Comparison of ENCODE assay signal across 8 mouse cellular contexts in the genomic region with DNA sequence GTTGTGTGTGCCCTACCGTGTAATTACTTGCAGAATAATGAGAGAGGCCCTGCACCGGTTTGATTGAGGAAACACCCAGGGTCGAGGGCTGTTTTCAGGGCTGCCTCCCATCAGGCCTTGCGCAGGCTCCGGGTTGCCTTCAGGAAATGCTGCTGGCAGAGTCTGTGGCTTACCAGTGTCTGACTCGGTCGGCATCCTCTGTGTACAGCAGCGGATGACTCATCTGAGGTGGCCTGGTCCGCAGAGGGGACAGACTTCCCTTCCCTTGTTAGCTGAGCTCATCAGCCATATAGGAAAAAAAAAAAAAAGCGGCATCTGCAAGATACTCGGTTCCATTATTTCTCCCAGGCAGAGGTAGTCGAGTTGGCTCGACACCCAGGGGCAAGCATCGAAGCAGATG.
DNase-seq lines count a peak whose midpoint lies in the region; ATAC-seq lines count a peak whose summit lies in the region.

No protein-coding gene starts in this region.

- ATAC-seq in embryonic facial prominence, embryonic 15.5 days (ENCODE audit: insufficient number of reproducible peaks, low FRiP score, low TSS enrichment, low read depth), result peak; percentile 80
- ATAC-seq in hindbrain, embryonic 15.5 days (ENCODE audit: low FRiP score, low read depth), result peak; percentile 55; the same call in 1 of the 2 replicates

- peak; percentile 99 for DNase-seq in heart, adult 11 months
- DNase-seq in heart, embryonic 10.5 days (ENCODE audit: low spot score), result no peak
- peak; percentile 89 for DNase-seq in Muller cell, postnatal 12 days (ENCODE audit: inconsistent ontology term)
- DNase-seq in liver, result peak; percentile 59
- peak; percentile 56 to 73 for DNase-seq in monocyte, adult 2 months (ENCODE audit: low read depth in 1 of 2, low spot score in 2 of 2)
- DNase-seq in thymus, postnatal 36 days, result peak; percentile 79 to 85

- H3K4me1 ChIP-seq in heart, embryonic 10.5 days, result peaks cover 5% of the 10 kb centered on the region; the same call in 1 of the 2 replicates
- H3K4me1 ChIP-seq in embryonic facial prominence, embryonic 15.5 days, result peaks cover 10% of the 10 kb centered on the region; the same call in 1 of the 2 replicates
- H3K4me1 ChIP-seq in hindbrain, embryonic 15.5 days (replicated peaks), result peaks cover 11% of the 10 kb centered on the region

- H3K4me2 ChIP-seq in embryonic facial prominence, embryonic 15.5 days (replicated peaks), result no peak overlapping the region
- H3K4me2 ChIP-seq in hindbrain, embryonic 15.5 days, result peak overlapping the region; percentile 26

- H3K9me3 ChIP-seq in heart, embryonic 10.5 days, result no peaks in the 10 kb centered on the region
- no peaks in the 10 kb centered on the region for H3K9me3 ChIP-seq in embryonic facial prominence, embryonic 15.5 days (replicated peaks)
- H3K9me3 ChIP-seq in hindbrain, embryonic 15.5 days, result no peaks in the 10 kb centered on the region

- H3K9ac ChIP-seq in embryonic facial prominence, embryonic 15.5 days, result no peak overlapping the region
- H3K9ac ChIP-seq in hindbrain, embryonic 15.5 days, result no peak overlapping the region

- no peaks in the 10 kb centered on the region for H3K36me3 ChIP-seq in heart, embryonic 10.5 days
- no peaks in the 10 kb centered on the region for H3K36me3 ChIP-seq in embryonic facial prominence, embryonic 15.5 days
- H3K36me3 ChIP-seq in hindbrain, embryonic 15.5 days, result no peaks in the 10 kb centered on the region

- H3K27me3 ChIP-seq in heart, embryonic 10.5 days (ENCODE audit: insufficient read depth, poor library complexity, severe bottlenecking), result no peaks in the 10 kb centered on the region
- H3K27me3 ChIP-seq in embryonic facial prominence, embryonic 15.5 days, result no peaks in the 10 kb centered on the region
- H3K27me3 ChIP-seq in hindbrain, embryonic 15.5 days, result no peaks in the 10 kb centered on the region

- H3K27ac ChIP-seq in heart, embryonic 10.5 days, result no peak overlapping the region
- 0 out of 2 replicates have a peak overlapping the region, but pooled peaks have one; percentile 12 for H3K27ac ChIP-seq in embryonic facial prominence, embryonic 15.5 days (replicated peaks)
- H3K27ac ChIP-seq in hindbrain, embryonic 15.5 days (replicated peaks), result peak overlapping the region; percentile 60

- WGBS in heart, embryonic 10.5 days, result 71% methylated on average over 14 of the region's 14 CpGs
- WGBS in embryonic facial prominence, embryonic 15.5 days, result 44% methylated on average over 14 of the region's 14 CpGs
- 38% methylated on average over 14 of the region's 14 CpGs for WGBS in hindbrain, embryonic 15.5 days

- H3K4me3 ChIP-seq in heart, embryonic 10.5 days, result no peak overlapping the region
- no peak overlapping the region for H3K4me3 ChIP-seq in embryonic facial prominence, embryonic 15.5 days (replicated peaks)
- H3K4me3 ChIP-seq in hindbrain, embryonic 15.5 days, result no peak overlapping the region
